In genomic region chr3:34197163-34197455, GRCm38 (mm10) we compare ENCODE assay signal across 10 mouse cellular contexts.
A peak's percentile ranks its signal among the peaks of the same experiment; 100 is the strongest.
DNase-seq lines count a peak whose midpoint lies in the region; ATAC-seq and TF ChIP-seq lines count a peak whose summit lies in the region.
"Had no signal": no experiment of that assay in that cellular context is flagged by ENCODE, and none has a peak within 500 bp of the region (broad histone marks: within the 10 kb centered on the region; RNA-seq: fewer than 3 reads in every experiment).

No protein-coding gene starts in this region.

- no peak overlapping the region for H3K4me3 ChIP-seq in heart, embryonic 11.5 days (ENCODE audit: low read depth, low read length)
- no peak overlapping the region for H3K4me3 ChIP-seq in hindbrain, embryonic 11.5 days (ENCODE audit: low read depth, low read length)
- H3K4me3 ChIP-seq in midbrain, postnatal 0 days (ENCODE audit: low read depth, low read length): peak overlapping the region; percentile 17; the same call in 1 of the 2 replicates

- 7% methylated on average over 10 of the region's 10 CpGs for WGBS in heart, embryonic 11.5 days (ENCODE audit: insufficient replicate concordance)
- 26% methylated on average over 10 of the region's 10 CpGs for WGBS in hindbrain, embryonic 11.5 days
- 13% methylated on average over 10 of the region's 10 CpGs for WGBS in midbrain, postnatal 0 days

- no peak for TF ChIP-seq CTCF in midbrain, postnatal 0 days (IDR thresholded peaks at IDR 0.05)

- intact Hi-C loops in heart, postnatal 36 days (cut with DNase I): loop anchor here (10.0 kb wide), 1 partner anchor 372 kb away; no protein-coding TSS in a partner anchor

- no peak overlapping the region for H3K9ac ChIP-seq in heart, embryonic 11.5 days (ENCODE audit: low read depth, low read length)
- H3K9ac ChIP-seq in hindbrain, embryonic 11.5 days (ENCODE audit: low read depth, low read length): no peak overlapping the region
- H3K9ac ChIP-seq in midbrain, postnatal 0 days (replicated peaks; ENCODE audit: low read length, poor library complexity, severe bottlenecking): no peak overlapping the region

- H3K36me3 ChIP-seq in heart, embryonic 11.5 days (ENCODE audit: control insufficient read depth, insufficient read depth, low read length): no peaks in the 10 kb centered on the region
- H3K36me3 ChIP-seq in hindbrain, embryonic 11.5 days (ENCODE audit: control insufficient read depth, insufficient read depth, low read length): no peaks in the 10 kb centered on the region
- H3K36me3 ChIP-seq in midbrain, postnatal 0 days (ENCODE audit: insufficient read depth, low read length): no peaks in the 10 kb centered on the region

- peaks cover 9% of the 10 kb centered on the region for H3K27me3 ChIP-seq in heart, embryonic 11.5 days (ENCODE audit: control insufficient read depth, insufficient read depth, low read length)
- no peaks in the 10 kb centered on the region for H3K27me3 ChIP-seq in hindbrain, embryonic 11.5 days (ENCODE audit: control insufficient read depth, insufficient read depth, low read length)
- peaks cover 4% of the 10 kb centered on the region; the same call in 1 of the 2 replicates for H3K27me3 ChIP-seq in midbrain, postnatal 0 days (ENCODE audit: insufficient read depth, low read length)

- H3K4me1 ChIP-seq in heart, embryonic 11.5 days (ENCODE audit: control insufficient read depth, insufficient read depth, low read length): no peaks in the 10 kb centered on the region
- no peaks in the 10 kb centered on the region for H3K4me1 ChIP-seq in hindbrain, embryonic 11.5 days (replicated peaks; ENCODE audit: control insufficient read depth, insufficient read depth, low read length)
- no peaks in the 10 kb centered on the region for H3K4me1 ChIP-seq in midbrain, postnatal 0 days (ENCODE audit: insufficient read depth, low read length)

- peak overlapping the region; percentile 43 for H3K4me2 ChIP-seq in heart, embryonic 11.5 days
- 0 out of 2 replicates have a peak overlapping the region, but pooled peaks have one; percentile 20 for H3K4me2 ChIP-seq in hindbrain, embryonic 11.5 days (replicated peaks; ENCODE audit: low read depth, low read length)
- H3K4me2 ChIP-seq in midbrain, postnatal 0 days (ENCODE audit: low read depth, low read length, poor library complexity, severe bottlenecking): peak overlapping the region; percentile 31; the same call in 1 of the 2 replicates

- ATAC-seq in heart, embryonic 11.5 days (replicated peaks; ENCODE audit: insufficient number of reproducible peaks, low FRiP score, low TSS enrichment): no peak
- no peak for ATAC-seq in hindbrain, embryonic 11.5 days (ENCODE audit: low FRiP score)
- ATAC-seq in midbrain, postnatal 0 days (ENCODE audit: low FRiP score): no peak
- ATAC-seq in monocyte, adult 5-6 weeks (replicated peaks; ENCODE audit: insufficient number of reproducible peaks, low FRiP score, low TSS enrichment, poor library complexity, severe bottlenecking): no peak

- H3K9me3 ChIP-seq in heart, embryonic 11.5 days (replicated peaks; ENCODE audit: control insufficient read depth, low read length): no peaks in the 10 kb centered on the region
- H3K9me3 ChIP-seq in hindbrain, embryonic 11.5 days (ENCODE audit: control insufficient read depth, low read length): no peaks in the 10 kb centered on the region
- H3K9me3 ChIP-seq in midbrain, postnatal 0 days (ENCODE audit: low read length): no peaks in the 10 kb centered on the region

- no peak for DNase-seq in heart, postnatal 36 days
- DNase-seq in embryo, embryonic 11 days: peak; percentile 15
- no peak for DNase-seq in hindbrain, embryonic 11.5 days (ENCODE audit: low spot score)
- no peak for DNase-seq in midbrain, postnatal 0 days (ENCODE audit: low spot score)
- DNase-seq in left cerebral cortex, adult 18-20 months (ENCODE audit: low spot score in 2 of 2): no peak
- no peak for DNase-seq in cerebellum, postnatal 4 days (ENCODE audit: low spot score in 2 of 2)
- DNase-seq: adrenal gland, postnatal 36 days; left cerebral cortex, postnatal 4 days had no signal

- no peak overlapping the region for H3K27ac ChIP-seq in heart, embryonic 11.5 days (ENCODE audit: low read depth, low read length)
- H3K27ac ChIP-seq in hindbrain, embryonic 11.5 days (ENCODE audit: low read depth, low read length): no peak overlapping the region
- H3K27ac ChIP-seq in midbrain, postnatal 0 days (ENCODE audit: low read depth, low read length): no peak overlapping the region
